Mouse (Mus musculus) heart, embryonic 12.5 days (tissue): ENCODE measurements around the gene Gpr161. TPM values are rescaled to one million over a fixed set of nuclear protein-coding genes. Genes with fewer than 3 reads are reported as not detected.
"Not testable (repeated sequence)": the region's sequence is repeated elsewhere in the genome, so short reads cannot be mapped to it uniquely, and the experiment has no call there.

ENCODE experiments used
- ATAC-seq: fragments of 200-750 bp; cut with Nextera tagmentation; 2 replicates; pipeline ENCODE4 v1.8.0; 2017; ENCODE audit warnings: moderate TSS enrichment, moderate library complexity; ENCODE audit not compliant: insufficient number of reproducible peaks, low FRiP score
- H3K27ac ChIP-seq: fragments of 300-500 bp; sonication (generic); 2 replicates; pipeline ENCODE4 v1.5.1; 2016; ENCODE audit warnings: mild to moderate bottlenecking, moderate library complexity; ENCODE audit not compliant: poor library complexity, severe bottlenecking
- H3K27me3 ChIP-seq: fragments of 300-500 bp; sonication (generic); replicated peaks from 2 replicates; pipeline ENCODE4 v1.6.1; 2016; ENCODE audit warnings: mild to moderate bottlenecking, moderate library complexity
- H3K36me3 ChIP-seq: fragments of 300-500 bp; sonication (generic); 2 replicates; pipeline ENCODE4 v1.6.1; 2016; ENCODE audit warnings: mild to moderate bottlenecking, moderate library complexity
- H3K4me1 ChIP-seq: fragments of 300-500 bp; sonication (generic); replicated peaks from 2 replicates; pipeline ENCODE4 v1.6.1; 2016; ENCODE audit warnings: mild to moderate bottlenecking
- H3K4me2 ChIP-seq: fragments of 300-500 bp; sonication (generic); 2 replicates; pipeline ENCODE4 v1.6.1; 2016; ENCODE audit warnings: mild to moderate bottlenecking, moderate library complexity
- H3K4me3 ChIP-seq: fragments of 300-500 bp; sonication (generic); 2 replicates; pipeline ENCODE4 v1.5.1; 2016; ENCODE audit warnings: mild to moderate bottlenecking
- H3K9ac ChIP-seq: fragments of 300-500 bp; sonication (generic); 2 replicates; pipeline ENCODE4 v1.6.1; 2016; ENCODE audit warnings: mild to moderate bottlenecking, moderate library complexity
- H3K9me3 ChIP-seq: fragments of 300-500 bp; sonication (generic); replicated peaks from 2 replicates; pipeline ENCODE4 v1.6.1; 2016; ENCODE audit warnings: mild to moderate bottlenecking, moderate library complexity
- WGBS: fragments of 180-500 bp; shearing (Covaris S2); methylation state at CpG from one replicate; pipeline ENCODE4 v1.1.7; 2016; 5-methylcytosine and 5-hydroxymethylcytosine counted together
- polyA plus RNA-seq: library from polyadenylated mRNA; unstranded; fragments of >200 nt; fragmentation: Nextera tagmentation; extraction: Ambion mirVana; gene quantifications from 2 replicates; pipeline ENCODE4 v1.2.1, GENCODE M21; 2016

Gpr161 gene
- polyA plus RNA-seq, 1 experiment from 2014 or later: 0.88 TPM

DNA sequence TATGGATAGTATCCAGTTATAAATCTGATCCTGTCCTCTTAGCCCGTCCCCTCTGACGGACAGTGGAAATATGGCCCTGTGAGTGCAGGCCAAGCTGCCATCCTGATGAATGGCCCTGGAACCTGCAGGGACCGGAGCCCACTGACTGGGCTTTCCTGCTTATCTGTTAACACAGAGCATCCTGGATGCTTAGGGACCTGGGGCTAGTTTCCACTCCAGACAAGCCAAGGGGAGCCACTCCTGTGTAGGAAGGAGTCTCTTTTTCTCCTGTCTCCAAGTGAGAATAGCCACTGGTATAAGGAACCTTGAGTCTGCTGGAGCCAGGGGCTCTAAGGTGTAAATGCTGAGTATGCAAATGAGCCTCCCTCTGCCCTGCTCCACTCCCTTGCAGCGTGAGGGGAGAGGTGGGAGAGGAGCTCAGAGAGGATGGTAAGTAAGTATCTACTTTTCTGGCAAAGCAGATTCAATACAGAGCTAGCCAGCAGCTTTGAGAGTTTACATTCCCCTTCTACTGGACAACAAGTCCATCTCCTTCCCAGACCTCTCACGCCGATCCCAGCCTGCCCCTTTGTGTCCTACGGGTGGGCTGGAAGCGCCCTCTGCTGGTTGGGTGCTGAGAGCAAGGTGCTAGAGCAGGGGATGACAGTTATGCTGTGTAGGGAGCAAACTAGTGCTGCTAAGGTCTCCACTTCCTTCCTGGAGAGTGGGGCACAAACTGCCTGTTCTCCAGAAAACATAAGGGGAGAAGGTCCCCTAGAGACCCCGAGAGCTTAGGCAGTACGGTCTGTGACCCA, 24.7 kb downstream of the Gpr161 start:
- no peaks in the 10 kb centered on the region for H3K27me3 ChIP-seq
- ATAC-seq: no peak; the same call in 1 of the 2 replicates
- no peak overlapping the region for H3K9ac ChIP-seq
- no peak overlapping the region for H3K4me3 ChIP-seq
- H3K9me3 ChIP-seq: no peaks in the 10 kb centered on the region
- 34% methylated on average over 10 of the region's 10 CpGs for WGBS
- H3K4me1 ChIP-seq: peaks cover 25% of the 10 kb centered on the region
- no peak overlapping the region for H3K4me2 ChIP-seq
- H3K27ac ChIP-seq: peak overlapping the region; percentile 32; the same call in 1 of the 2 replicates
- H3K36me3 ChIP-seq: peaks cover 20% of the 10 kb centered on the region; the same call in 1 of the 2 replicates

DNA sequence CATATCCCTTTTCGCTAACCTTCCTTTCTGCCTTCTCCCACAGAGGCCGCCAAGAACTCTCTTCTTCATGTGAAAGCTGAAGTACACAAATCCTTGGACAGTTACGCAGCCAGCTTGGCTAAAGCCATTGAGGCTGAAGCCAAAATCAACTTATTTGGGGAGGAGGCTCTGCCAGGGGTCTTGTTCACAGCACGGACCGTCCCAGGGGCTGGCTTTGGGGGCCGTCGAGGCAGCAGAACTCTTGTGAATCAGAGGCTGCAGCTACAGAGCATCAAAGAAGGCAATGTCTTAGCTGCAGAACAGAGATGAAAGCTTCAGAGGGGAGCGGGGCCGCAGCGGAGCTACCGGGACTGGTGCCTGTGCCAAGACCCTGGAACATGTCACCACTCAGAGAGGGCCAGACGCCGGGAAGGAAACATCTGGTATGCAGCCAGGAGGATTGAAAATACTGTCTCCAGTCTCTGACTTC, 25.8 kb downstream of the Gpr161 start:
- H3K9ac ChIP-seq: 0 out of 2 replicates have a peak overlapping the region, but pooled peaks have one; percentile 28
- peak overlapping the region; percentile 45 for H3K27ac ChIP-seq
- H3K9me3 ChIP-seq: no peaks in the 10 kb centered on the region
- peaks cover 20% of the 10 kb centered on the region for H3K4me1 ChIP-seq
- 60% methylated on average over 13 of the region's 13 CpGs for WGBS
- H3K4me2 ChIP-seq: no peak overlapping the region
- no peaks in the 10 kb centered on the region for H3K27me3 ChIP-seq
- peaks cover 24% of the 10 kb centered on the region; the same call in 1 of the 2 replicates for H3K36me3 ChIP-seq
- peak; percentile 46; the same call in 1 of the 2 replicates for ATAC-seq
- H3K4me3 ChIP-seq: no peak overlapping the region

GRCm38 (mm10) chr1:165321891-165322290, 26.3 kb downstream of the Gpr161 start:
- H3K9ac ChIP-seq: no peak overlapping the region
- H3K4me2 ChIP-seq: no peak overlapping the region
- 79% methylated on average over 7 of the region's 7 CpGs for WGBS
- H3K4me3 ChIP-seq: no peak overlapping the region
- no peak for ATAC-seq
- peak overlapping the region; percentile 45; the same call in 1 of the 2 replicates for H3K27ac ChIP-seq
- H3K9me3 ChIP-seq: no peaks in the 10 kb centered on the region
- no peaks in the 10 kb centered on the region for H3K27me3 ChIP-seq
- H3K4me1 ChIP-seq: peaks cover 18% of the 10 kb centered on the region
- peaks cover 24% of the 10 kb centered on the region; the same call in 1 of the 2 replicates for H3K36me3 ChIP-seq

- WGBS: 24% methylated on average over 7 of the region's 7 CpGs
- H3K9me3 ChIP-seq: no peaks in the 10 kb centered on the region
- ATAC-seq: no peak
- H3K4me3 ChIP-seq: no peak overlapping the region
- H3K4me2 ChIP-seq: no peak overlapping the region
- H3K4me1 ChIP-seq: peaks cover 20% of the 10 kb centered on the region
- H3K9ac ChIP-seq: no peak overlapping the region
- H3K36me3 ChIP-seq: peaks cover 24% of the 10 kb centered on the region; the same call in 1 of the 2 replicates
- H3K27ac ChIP-seq: no peak overlapping the region
- no peaks in the 10 kb centered on the region for H3K27me3 ChIP-seq
Measured at GRCm38 (mm10) chr1:165322934-165323333, 27.3 kb downstream of the Gpr161 start.

DNA sequence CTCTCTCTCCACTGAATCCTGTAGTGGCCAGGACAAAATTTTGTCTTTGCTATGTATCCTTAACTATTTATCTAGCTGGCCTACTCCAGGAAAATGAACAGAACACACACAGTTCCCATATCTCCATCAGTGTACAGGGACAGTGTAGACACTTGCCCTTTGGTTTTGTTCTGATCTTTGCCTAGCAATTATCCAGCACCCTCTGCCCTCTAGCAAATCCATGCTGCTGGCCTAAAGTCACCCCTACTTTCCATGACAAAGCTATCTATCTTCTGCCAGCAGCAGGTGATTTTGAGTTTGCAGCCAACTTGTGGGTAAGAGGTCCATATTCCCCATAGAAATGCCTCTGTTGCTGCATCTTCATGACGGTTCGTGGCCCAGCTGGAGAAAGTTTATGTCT, 31.8 kb downstream of the Gpr161 start:
- Histone ChIP-seq H3K9ac (no peak overlapping the region), H3K27ac (no peak overlapping the region), H3K9me3 (no peaks in the 10 kb centered on the region), H3K27me3 (no peaks in the 10 kb centered on the region), H3K36me3 (peaks cover 8% of the 10 kb centered on the region; the same call in 1 of the 2 replicates), H3K4me2 (no peak overlapping the region), H3K4me3 (no peak overlapping the region), H3K4me1 (peaks cover 10% of the 10 kb centered on the region)
- no peak for ATAC-seq
- 76% methylated on average over 2 of the region's 2 CpGs for WGBS

DNA sequence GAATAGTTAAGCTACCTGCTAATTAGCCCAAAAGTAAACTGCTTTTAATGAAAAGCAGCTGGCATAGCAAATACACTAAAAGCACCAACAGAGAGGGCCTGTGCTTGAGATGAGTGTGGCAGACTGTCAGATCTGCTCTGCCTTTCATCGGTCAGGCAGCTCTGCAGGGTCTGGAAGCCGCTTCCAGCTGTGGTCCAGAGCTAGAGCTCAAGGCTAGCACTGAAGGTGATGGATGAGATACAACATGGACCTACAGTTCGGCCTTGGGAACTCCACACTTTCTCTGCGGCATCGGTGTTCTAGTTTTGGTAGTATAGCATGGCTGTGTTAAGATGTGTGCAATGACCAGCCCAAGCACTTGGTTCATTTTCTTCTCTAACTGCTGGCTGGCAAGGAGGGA, 32.2 kb downstream of the Gpr161 start:
- no peak overlapping the region for H3K4me2 ChIP-seq
- peaks cover 8% of the 10 kb centered on the region for H3K4me1 ChIP-seq
- H3K4me3 ChIP-seq: no peak overlapping the region
- H3K9me3 ChIP-seq: no peaks in the 10 kb centered on the region
- WGBS: 56% methylated on average over 5 of the region's 5 CpGs
- peaks cover 9% of the 10 kb centered on the region; the same call in 1 of the 2 replicates for H3K36me3 ChIP-seq
- H3K27me3 ChIP-seq: no peaks in the 10 kb centered on the region
- no peak overlapping the region for H3K9ac ChIP-seq
- ATAC-seq: no peak
- H3K27ac ChIP-seq: no peak overlapping the region

GRCm38 (mm10) chr1:165328384-165329289, 33.0 kb downstream of the Gpr161 start:
- not testable (repeated sequence) for H3K9ac ChIP-seq, H3K27me3 ChIP-seq, H3K4me3 ChIP-seq, ATAC-seq, H3K27ac ChIP-seq, H3K4me1 ChIP-seq, H3K9me3 ChIP-seq, H3K4me2 ChIP-seq
- 87% methylated on average over 17 of the region's 17 CpGs for WGBS
- H3K36me3 ChIP-seq: peaks cover 10% of the 10 kb centered on the region; the same call in 1 of the 2 replicates

DNA sequence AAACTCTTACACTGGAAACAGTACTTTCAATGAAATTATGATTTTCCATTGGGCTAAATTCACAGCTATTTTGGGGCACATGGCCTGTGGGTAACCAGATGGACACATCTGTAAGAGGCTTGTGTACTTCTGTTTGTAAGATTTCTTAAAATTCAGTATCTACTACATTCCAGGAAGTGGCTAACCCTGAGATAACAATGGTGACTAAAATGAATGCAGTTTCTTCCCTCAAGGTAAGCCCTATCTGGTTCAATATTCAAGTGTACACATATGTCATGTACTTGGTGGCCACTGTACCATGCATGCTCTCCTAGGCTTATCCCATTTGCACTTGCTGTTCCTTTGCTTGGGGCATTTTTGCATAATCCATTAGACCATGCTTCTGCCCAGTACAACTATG, 35.3 kb downstream of the Gpr161 start:
- no peak overlapping the region for H3K4me3 ChIP-seq
- no peak for ATAC-seq
- H3K9ac ChIP-seq: no peak overlapping the region
- no peaks in the 10 kb centered on the region for H3K9me3 ChIP-seq
- peaks cover 6% of the 10 kb centered on the region; the same call in 1 of the 2 replicates for H3K36me3 ChIP-seq
- no peak overlapping the region for H3K27ac ChIP-seq
- H3K4me2 ChIP-seq: no peak overlapping the region
- H3K4me1 ChIP-seq: peaks cover 3% of the 10 kb centered on the region; the same call in 1 of the 2 replicates
- no peaks in the 10 kb centered on the region for H3K27me3 ChIP-seq

GRCm38 (mm10) chr1:165332797-165333196, 37.2 kb downstream of the Gpr161 start:
- ATAC-seq: no peak
- no peak overlapping the region for H3K4me3 ChIP-seq
- WGBS: 84% methylated on average over 3 of the region's 3 CpGs

GRCm38 (mm10) chr1:165342126-165342525, 46.5 kb downstream of the Gpr161 start:
- Histone ChIP-seq H3K27ac (no peak overlapping the region), H3K4me3 (no peak overlapping the region; the same call in 1 of the 2 replicates), H3K4me2 (peak overlapping the region; percentile 33), H3K36me3 (peaks cover 4% of the 10 kb centered on the region; the same call in 1 of the 2 replicates), H3K9ac (no peak overlapping the region), H3K27me3 (no peaks in the 10 kb centered on the region), H3K9me3 (no peaks in the 10 kb centered on the region), H3K4me1 (0 out of 2 replicates have a peak, but pooled peaks cover 2% of the 10 kb centered on the region)
- WGBS: 47% methylated on average over 7 of the region's 7 CpGs
- ATAC-seq: no peak; the same call in 1 of the 2 replicates

More at GRCm38 (mm10) chr1:165332797-165333196, 37.2 kb downstream of the Gpr161 start:
- no peak overlapping the region for H3K4me2 ChIP-seq
- H3K9ac ChIP-seq: no peak overlapping the region
- no peaks in the 10 kb centered on the region for H3K27me3 ChIP-seq
- peaks cover 2% of the 10 kb centered on the region; the same call in 1 of the 2 replicates for H3K4me1 ChIP-seq
- no peaks in the 10 kb centered on the region for H3K9me3 ChIP-seq
- no peak overlapping the region for H3K27ac ChIP-seq
- H3K36me3 ChIP-seq: peaks cover 12% of the 10 kb centered on the region
